Comparison of ENCODE assay signal across 33 mouse cellular contexts in genomic region chr4:116010186-116010585, GRCm38 (mm10). TPM values are rescaled to one million over a fixed set of nuclear protein-coding genes. Genes with fewer than 3 reads are reported as not detected.
A peak's percentile ranks its signal among the peaks of the same experiment; 100 is the strongest.
DNase-seq lines count a peak whose midpoint lies in the region; ATAC-seq lines count a peak whose summit lies in the region.
"Had no signal": no experiment of that assay in that cellular context is flagged by ENCODE, and none has a peak within 500 bp of the region (broad histone marks: within the 10 kb centered on the region; RNA-seq: fewer than 3 reads in every experiment).

No protein-coding gene starts in this region.

- no peaks in the 10 kb centered on the region for H3K4me1 ChIP-seq in midbrain, embryonic 11.5 days (ENCODE audit: control insufficient read depth, insufficient read depth, low read length)
- no peaks in the 10 kb centered on the region for H3K4me1 ChIP-seq in midbrain, embryonic 15.5 days
- H3K4me1 ChIP-seq: embryonic facial prominence, embryonic 15.5 days; hindbrain, embryonic 13.5 days; limb, embryonic 10.5 days; liver, embryonic 13.5 days; neural tube, embryonic 13.5 days had no signal

- 88% methylated on average over 8 of the region's 8 CpGs for WGBS in midbrain, embryonic 11.5 days
- WGBS in midbrain, embryonic 15.5 days = 83% methylated on average over 8 of the region's 8 CpGs

- ATAC-seq in midbrain, embryonic 11.5 days (ENCODE audit: low FRiP score) = no peak
- no peak for ATAC-seq in midbrain, embryonic 15.5 days (replicated peaks)
- ATAC-seq in inflammation-experienced regulatory T-cells, adult 6 months = peak; percentile 80
- ATAC-seq: forebrain, postnatal 0 days; midbrain, embryonic 16.5 days had no signal

- H3K9me3 ChIP-seq in midbrain, embryonic 11.5 days (ENCODE audit: control insufficient read depth, low read length) = no peaks in the 10 kb centered on the region
- H3K9me3 ChIP-seq in midbrain, embryonic 15.5 days = no peaks in the 10 kb centered on the region
- H3K9me3 ChIP-seq: embryonic facial prominence, embryonic 15.5 days; forebrain, embryonic 12.5 days; G1E; hindbrain, embryonic 13.5 days; limb, embryonic 10.5 days; limb, embryonic 15.5 days; liver, embryonic 13.5 days; neural tube, embryonic 13.5 days had no signal

- 0 out of 2 replicates have a peak overlapping the region, but pooled peaks have one; percentile 5 for H3K9ac ChIP-seq in midbrain, embryonic 11.5 days (ENCODE audit: low read length)
- no peak overlapping the region for H3K9ac ChIP-seq in midbrain, embryonic 15.5 days
- H3K9ac ChIP-seq: embryonic facial prominence, embryonic 15.5 days; forebrain, embryonic 12.5 days; forebrain, postnatal 0 days; hindbrain, embryonic 13.5 days; limb, embryonic 15.5 days; liver, embryonic 13.5 days; neural tube, embryonic 13.5 days had no signal

- H3K27me3 ChIP-seq in midbrain, embryonic 11.5 days (ENCODE audit: control insufficient read depth, insufficient read depth, low read length) = peaks cover 5% of the 10 kb centered on the region
- H3K27me3 ChIP-seq in midbrain, embryonic 15.5 days (replicated peaks) = peaks cover 11% of the 10 kb centered on the region
- H3K27me3 ChIP-seq in splenic B cell, adult 2 months (ENCODE audit: control insufficient read depth, insufficient read depth, low read length, poor library complexity, severe bottlenecking) = no peaks in the 10 kb centered on the region

- H3K27ac ChIP-seq in midbrain, embryonic 11.5 days (ENCODE audit: low read depth, low read length) = no peak overlapping the region
- no peak overlapping the region for H3K27ac ChIP-seq in midbrain, embryonic 15.5 days
- H3K27ac ChIP-seq: embryonic facial prominence, embryonic 15.5 days; forebrain, embryonic 12.5 days; hindbrain, embryonic 13.5 days; limb, embryonic 10.5 days; limb, embryonic 15.5 days; liver, embryonic 13.5 days; macrophage; neural tube, embryonic 13.5 days; stomach, postnatal 0 days had no signal

- no peaks in the 10 kb centered on the region for H3K36me3 ChIP-seq in midbrain, embryonic 11.5 days (ENCODE audit: control insufficient read depth, insufficient read depth, low read length)
- no peaks in the 10 kb centered on the region for H3K36me3 ChIP-seq in midbrain, embryonic 15.5 days (replicated peaks)
- no peaks in the 10 kb centered on the region for H3K36me3 ChIP-seq in splenic B cell, adult 2 months (ENCODE audit: control insufficient read depth, insufficient read depth, low read length, poor library complexity, severe bottlenecking)
- H3K36me3 ChIP-seq: embryonic facial prominence, embryonic 15.5 days; forebrain, embryonic 12.5 days; G1E; hindbrain, embryonic 13.5 days; limb, embryonic 10.5 days; limb, embryonic 15.5 days; liver, embryonic 13.5 days; neural tube, embryonic 13.5 days had no signal

- H3K4me2 ChIP-seq in midbrain, embryonic 11.5 days = no peak overlapping the region
- H3K4me2 ChIP-seq in midbrain, embryonic 15.5 days = no peak overlapping the region
- H3K4me2 ChIP-seq: embryonic facial prominence, embryonic 15.5 days; forebrain, embryonic 12.5 days; heart, embryonic 11.5 days; hindbrain, embryonic 13.5 days; limb, embryonic 15.5 days; liver, embryonic 13.5 days; neural tube, embryonic 13.5 days had no signal

- H3K4me3 ChIP-seq in midbrain, embryonic 11.5 days (ENCODE audit: low read depth, low read length) = no peak overlapping the region
- H3K4me3 ChIP-seq in midbrain, embryonic 15.5 days = no peak overlapping the region
- H3K4me3 ChIP-seq: embryonic facial prominence, embryonic 15.5 days; forebrain, embryonic 12.5 days; hindbrain, embryonic 13.5 days; limb, embryonic 10.5 days; limb, embryonic 15.5 days; liver, embryonic 13.5 days; neural tube, embryonic 13.5 days had no signal

- DNase-seq in midbrain, embryonic 11.5 days (ENCODE audit: low spot score, missing footprints) = no peak
- DNase-seq in CD8-positive naive resting alpha-beta T cell, adult 2 months (ENCODE audit: low read depth in 2 of 2, low spot score in 2 of 2) = peak; percentile 65 to 70
- DNase-seq in splenic B cell, adult 2 months (ENCODE audit: low read depth, low spot score) = peak; percentile 29
- DNase-seq in heart, postnatal 10 days = no peak
- DNase-seq in frontal cortex, postnatal 10 days (ENCODE audit: low spot score in 2 of 2) = no peak
- DNase-seq: adrenal gland, postnatal 14 days; cerebellum, adult 11-12 months; cerebellum, postnatal 10 days; forebrain, postnatal 0 days; gastrocnemius, postnatal 14 days; heart, adult 18-20 months; heart, postnatal 4 days; kidney, adult 11 months; kidney, postnatal 14 days; layer of hippocampus, postnatal 36 days; liver, embryonic 13.5 days; lung, adult 2 months; lung, postnatal 10 days; thymus, adult 18-20 months; thymus, postnatal 4 days had no signal

- intact Hi-C loops in heart, postnatal 10 days (cut with DNase I) = no loop called here

RNA-seq across cellular contexts. Expression of gene Faah, which starts 7.5 kb away (rescaled TPM):
- 1.8 TPM in 2 replicates for polyA plus RNA-seq in midbrain, embryonic 11.5 days (2014; fragmentation: Nextera tagmentation; extraction: Ambion mirVana)
- polyA plus RNA-seq in midbrain, embryonic 15.5 days (2015; fragmentation: Nextera tagmentation; extraction: Ambion mirVana) = 26.3 and 26.7 TPM in 2 replicates
- 10 to 100 TPM; 29.0 to 64.8 (median 60.3) TPM for polyA plus RNA-seq in inflammation-experienced regulatory T-cells, adult 6 months (2017; shearing (Covaris generic))
- under 1 TPM; 0.60 to 0.94 TPM for total RNA-seq in heart, postnatal 10 days (2021)

RNA-seq across cellular contexts. Expression of gene Nsun4, which starts 43.5 kb away (rescaled TPM):
- 22.2 and 24.7 TPM in 2 replicates for polyA plus RNA-seq in midbrain, embryonic 11.5 days (2014; fragmentation: Nextera tagmentation; extraction: Ambion mirVana)
- polyA plus RNA-seq in midbrain, embryonic 15.5 days (2015; fragmentation: Nextera tagmentation; extraction: Ambion mirVana) = 12.3 and 13.5 TPM in 2 replicates
- 10 to 100 TPM; 21.2 to 33.3 (median 29.9) TPM for polyA plus RNA-seq in inflammation-experienced regulatory T-cells, adult 6 months (2017; shearing (Covaris generic))
- total RNA-seq in heart, postnatal 10 days (2021) = 10 to 100 TPM; 23.5 to 24.8 TPM

Comparison
In these comparisons a context has a peak if more than half of its experiments do, and no peak if none do; other contexts are left out.
1. DNase-seq: peak in CD8-positive naive resting alpha-beta T cell, adult 2 months (2 of 2) and splenic B cell, adult 2 months (single experiment); none in midbrain, embryonic 11.5 days (single experiment), heart, postnatal 10 days (0 of 2) and frontal cortex, postnatal 10 days (0 of 2).